In the genomic region with DNA sequence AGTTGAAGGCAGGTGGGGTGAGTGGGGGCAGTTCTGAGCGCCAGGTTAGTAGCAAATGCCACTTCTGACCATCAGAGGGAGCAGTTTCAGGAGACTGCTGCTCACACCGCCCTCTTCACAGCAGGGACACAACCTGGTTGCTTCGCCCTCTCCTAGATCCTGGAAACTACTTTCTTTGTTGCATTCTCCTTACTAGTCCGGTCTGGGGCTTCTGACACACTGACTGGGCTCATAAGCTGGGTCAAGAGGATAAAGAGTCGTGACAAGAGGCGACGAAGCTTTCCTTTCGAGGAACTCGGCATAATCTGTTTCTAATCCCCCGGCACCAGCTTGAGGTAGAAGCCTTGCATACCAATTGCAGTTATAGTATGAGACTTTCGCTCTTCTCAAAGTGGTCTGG, we compare ENCODE assay signal across 7 mouse cellular contexts.
DNase-seq lines count a peak whose midpoint lies in the region; ATAC-seq lines count a peak whose summit lies in the region.

No protein-coding gene starts in this region.

- no peaks in the 10 kb centered on the region for H3K27me3 ChIP-seq in intestine, embryonic 16.5 days (replicated peaks; ENCODE audit: control insufficient read depth, insufficient read depth, low read length)

- H3K9ac ChIP-seq in intestine, embryonic 16.5 days (ENCODE audit: low read depth, low read length): 0 out of 2 replicates have a peak overlapping the region, but pooled peaks have one; percentile 9

- peak; percentile 80 for DNase-seq in ZHBTc4 (ENCODE audit: low read depth, low spot score)
- peak; percentile 48 for DNase-seq in cerebellum, adult 9-10 months
- DNase-seq in gastrocnemius, postnatal 14 days: peak; percentile 22
- peak; percentile 19 to 52 for DNase-seq in left cerebral cortex, postnatal 14 days (ENCODE audit: low spot score in 2 of 2)
- DNase-seq in right cerebral cortex, postnatal 36 days (ENCODE audit: low spot score in 2 of 2): peak; percentile 11 to 12

- no peak overlapping the region for H3K27ac ChIP-seq in intestine, embryonic 16.5 days (ENCODE audit: low read length)

- H3K9me3 ChIP-seq in intestine, embryonic 16.5 days (ENCODE audit: control insufficient read depth, low read length): no peaks in the 10 kb centered on the region

- H3K4me3 ChIP-seq in intestine, embryonic 16.5 days (ENCODE audit: low read length): no peak overlapping the region; the same call in 1 of the 2 replicates

- intact Hi-C loops in gastrocnemius, postnatal 14 days (cut with DNase I; ENCODE audit: low total_unique reads): no loop called here
- intact Hi-C loops in left cerebral cortex, postnatal 14 days (cut with DNase I): no loop called here

- peak overlapping the region; percentile 32 for H3K4me2 ChIP-seq in intestine, embryonic 16.5 days (ENCODE audit: low read depth, low read length)

- 0 out of 2 replicates have a peak, but pooled peaks cover 5% of the 10 kb centered on the region for H3K4me1 ChIP-seq in intestine, embryonic 16.5 days (ENCODE audit: control insufficient read depth, insufficient read depth, low read length)

- no peaks in the 10 kb centered on the region for H3K36me3 ChIP-seq in intestine, embryonic 16.5 days (ENCODE audit: control insufficient read depth, insufficient read depth, low read length)

- peak; percentile 69 for ATAC-seq in intestine, embryonic 16.5 days
- ATAC-seq in megakaryocyte-erythroid progenitor cell, adult 5-6 weeks (replicated peaks; ENCODE audit: low FRiP score, low TSS enrichment, poor library complexity, severe bottlenecking): peak; percentile 91

- WGBS in intestine, embryonic 16.5 days: 41% methylated on average over 11 of the region's 11 CpGs

Comparison
In these comparisons a context has a peak if more than half of its experiments do, and no peak if none do; other contexts are left out.
1. DNase-seq: peak in every context shown above with its lines; median percentile 80 in ZHBTc4; 48 in cerebellum, adult 9-10 months; 36 in left cerebral cortex, postnatal 14 days; 22 in gastrocnemius, postnatal 14 days; 12 in right cerebral cortex, postnatal 36 days.